ENCODE assay signal across 8 mouse cellular contexts in genomic region chr5:113907786-113908567, GRCm38 (mm10). TPM values are rescaled to one million over a fixed set of nuclear protein-coding genes. Genes with fewer than 3 reads are reported as not detected.
DNase-seq lines count a peak whose midpoint lies in the region; ATAC-seq and TF ChIP-seq lines count a peak whose summit lies in the region.

No protein-coding gene starts in this region.

- WGBS in bone marrow, adult 2 months, result under 1% methylated on average over 69 of the region's 69 CpGs
- under 1% methylated on average over 66 of the region's 69 CpGs for WGBS in heart, embryonic 13.5 days
- under 1% methylated on average over 66 of the region's 69 CpGs for WGBS in kidney, embryonic 16.5 days
- under 1% methylated on average over 69 of the region's 69 CpGs for WGBS in neural tube, embryonic 12.5 days

- H3K27ac ChIP-seq in bone marrow, adult 2 months (ENCODE audit: control insufficient read depth, insufficient read depth, low read depth, low read length, poor library complexity), result peak overlapping the region; percentile 98
- peak overlapping the region; percentile 69 for H3K27ac ChIP-seq in embryonic fibroblast, embryonic 13.5 days (ENCODE audit: insufficient read depth, low read length)
- peak overlapping the region; percentile 99 for H3K27ac ChIP-seq in heart, embryonic 13.5 days (replicated peaks)
- peak overlapping the region; percentile 94 for H3K27ac ChIP-seq in kidney, embryonic 16.5 days (ENCODE audit: low read length)
- peak overlapping the region; percentile 98 for H3K27ac ChIP-seq in neural tube, embryonic 12.5 days

- DNase-seq in lung, adult 18-20 months, result peak; percentile 78 to 80
- DNase-seq in thymus, postnatal 0 days (ENCODE audit: low spot score), result peak; percentile 69

- H3K4me1 ChIP-seq in bone marrow, adult 2 months (ENCODE audit: control insufficient read depth, insufficient read depth, low read length), result no peaks in the 10 kb centered on the region; the same call in 1 of the 2 replicates
- peaks cover 12% of the 10 kb centered on the region for H3K4me1 ChIP-seq in embryonic fibroblast, embryonic 13.5 days (ENCODE audit: control insufficient read depth, insufficient read depth, low read length)
- peaks cover 62% of the 10 kb centered on the region for H3K4me1 ChIP-seq in heart, embryonic 13.5 days
- peaks cover 53% of the 10 kb centered on the region for H3K4me1 ChIP-seq in kidney, embryonic 16.5 days (ENCODE audit: insufficient read depth, low read length)
- peaks cover 39% of the 10 kb centered on the region for H3K4me1 ChIP-seq in neural tube, embryonic 12.5 days

- H3K9me3 ChIP-seq in heart, embryonic 13.5 days, result no peaks in the 10 kb centered on the region
- H3K9me3 ChIP-seq in kidney, embryonic 16.5 days (ENCODE audit: low read length), result no peaks in the 10 kb centered on the region; the same call in 1 of the 2 replicates
- no peaks in the 10 kb centered on the region for H3K9me3 ChIP-seq in neural tube, embryonic 12.5 days

- peak overlapping the region; percentile 99 for H3K9ac ChIP-seq in heart, embryonic 13.5 days
- H3K9ac ChIP-seq in kidney, embryonic 16.5 days (replicated peaks; ENCODE audit: low read length), result peak overlapping the region; percentile 92
- H3K9ac ChIP-seq in neural tube, embryonic 12.5 days, result peak overlapping the region; percentile 96

- H3K27me3 ChIP-seq in heart, embryonic 13.5 days (replicated peaks), result no peaks in the 10 kb centered on the region
- H3K27me3 ChIP-seq in kidney, embryonic 16.5 days (ENCODE audit: insufficient read depth, low read length), result no peaks in the 10 kb centered on the region
- no peaks in the 10 kb centered on the region for H3K27me3 ChIP-seq in neural tube, embryonic 12.5 days (replicated peaks)

- ATAC-seq in CD4-positive, CD25-positive, alpha-beta regulatory T cell, adult 4 months, result peak; percentile 48
- peak; percentile 62 for ATAC-seq in heart, embryonic 13.5 days (ENCODE audit: extremely low read depth, insufficient number of reproducible peaks, low FRiP score, low TSS enrichment)
- ATAC-seq in kidney, embryonic 16.5 days (ENCODE audit: low FRiP score, low TSS enrichment), result peak; percentile 52
- peak; percentile 72 for ATAC-seq in neural tube, embryonic 12.5 days (ENCODE audit: low FRiP score, low read depth)

- TF ChIP-seq POLR2A in bone marrow, adult 2 months (IDR thresholded peaks at IDR 0.05; ENCODE audit: borderline replicate concordance, control insufficient read depth, low read depth, low read length), result no peak
- peak; percentile 33; the same call in 1 of the 2 replicates for TF ChIP-seq POLR2A in embryonic fibroblast, embryonic 13.5 days (IDR thresholded peaks at IDR 0.05; ENCODE audit: low read depth, low read length)

- peak overlapping the region; percentile 88 for H3K4me2 ChIP-seq in heart, embryonic 13.5 days
- H3K4me2 ChIP-seq in kidney, embryonic 16.5 days (replicated peaks; ENCODE audit: low read depth, low read length), result peak overlapping the region; percentile 79
- H3K4me2 ChIP-seq in neural tube, embryonic 12.5 days (replicated peaks), result peak overlapping the region; percentile 65

- no peak for TF ChIP-seq CTCF in bone marrow, adult 2 months (IDR thresholded peaks at IDR 0.05; ENCODE audit: control insufficient read depth, insufficient read depth, low read length)
- no peak for TF ChIP-seq CTCF in embryonic fibroblast, embryonic 13.5 days (IDR thresholded peaks at IDR 0.05; ENCODE audit: borderline replicate concordance, insufficient read depth, low read length)

- H3K36me3 ChIP-seq in heart, embryonic 13.5 days, result no peaks in the 10 kb centered on the region
- no peaks in the 10 kb centered on the region for H3K36me3 ChIP-seq in kidney, embryonic 16.5 days (ENCODE audit: insufficient read depth, low read length)
- H3K36me3 ChIP-seq in neural tube, embryonic 12.5 days, result no peaks in the 10 kb centered on the region

- H3K4me3 ChIP-seq in bone marrow, adult 2 months (replicated peaks; ENCODE audit: control insufficient read depth, low read depth, low read length), result peak overlapping the region; percentile 71
- H3K4me3 ChIP-seq in embryonic fibroblast, embryonic 13.5 days (ENCODE audit: insufficient read depth, low read length), result peak overlapping the region; percentile 93
- peak overlapping the region; percentile 100 for H3K4me3 ChIP-seq in heart, embryonic 13.5 days
- peak overlapping the region; percentile 92 for H3K4me3 ChIP-seq in kidney, embryonic 16.5 days (ENCODE audit: low read length)
- peak overlapping the region; percentile 94 for H3K4me3 ChIP-seq in neural tube, embryonic 12.5 days

RNA-seq across cellular contexts. Expression of gene Coro1c, which starts 0.6 kb away (rescaled TPM):
- polyA plus RNA-seq in CD4-positive, CD25-positive, alpha-beta regulatory T cell, adult 4 months (2017; shearing (Covaris generic)), result 10 to 100 TPM; 43.2 to 59.6 TPM
- 26.5 and 52.7 TPM in 2 replicates for polyA plus RNA-seq in bone marrow, adult 2 months (2011; ENCODE audit: insufficient read depth, insufficient read length, low replicate concordance, missing spikeins)
- polyA plus RNA-seq in embryonic fibroblast, embryonic 13.5 days (2011; ENCODE audit: insufficient read length, low read depth, missing spikeins), result 158 and 229 TPM in 2 replicates
- polyA plus RNA-seq in heart, embryonic 13.5 days (2015; fragmentation: Nextera tagmentation; extraction: Ambion mirVana), result 95.4 and 99.4 TPM in 2 replicates
- polyA plus RNA-seq in kidney, embryonic 16.5 days (2015; fragmentation: Nextera tagmentation; extraction: Ambion mirVana), result 122 and 126 TPM in 2 replicates
- 259 and 292 TPM in 2 replicates for polyA plus RNA-seq in neural tube, embryonic 12.5 days (2016; fragmentation: Nextera tagmentation; extraction: Ambion mirVana)
- polyA plus RNA-seq in thymus, postnatal 0 days (2015; fragmentation: Nextera tagmentation; extraction: Ambion mirVana), result 71.3 and 75.3 TPM in 2 replicates

Comparison
In these comparisons a context has a peak if more than half of its experiments do, and no peak if none do; other contexts are left out.
1. Peak in every context shown above with its lines: DNase-seq, ATAC-seq, H3K4me3 ChIP-seq and H3K27ac ChIP-seq.